In genomic region chr11:68717171-68717840, GRCm38 (mm10) we compare ENCODE assay signal across 9 mouse cellular contexts. TPM values are rescaled to one million over a fixed set of nuclear protein-coding genes. Genes with fewer than 3 reads are reported as not detected.
DNase-seq lines count a peak whose midpoint lies in the region; ATAC-seq and TF ChIP-seq lines count a peak whose summit lies in the region.
"Had no signal": no experiment of that assay in that cellular context is flagged by ENCODE, and none has a peak within 500 bp of the region (broad histone marks: within the 10 kb centered on the region; RNA-seq: fewer than 3 reads in every experiment).

No protein-coding gene starts in this region.

- peaks cover 13% of the 10 kb centered on the region; the same call in 1 of the 2 replicates for H3K36me3 ChIP-seq in kidney, postnatal 0 days (ENCODE audit: insufficient read depth, low read length)
- peaks cover 67% of the 10 kb centered on the region for H3K36me3 ChIP-seq in heart, embryonic 14.5 days (ENCODE audit: control insufficient read depth, insufficient read depth, low read length)

- peak; percentile 55 for DNase-seq in cerebellum, adult 11-12 months
- DNase-seq in kidney, postnatal 0 days (ENCODE audit: low spot score), result peak; percentile 66
- no peak for DNase-seq in kidney, postnatal 10 days
- DNase-seq in neural tube, embryonic 10.5 days (ENCODE audit: extremely low spot score, low spot score), result peak; percentile 38
- no peak for DNase-seq in adrenal gland, postnatal 25 days
- no peak for DNase-seq in frontal cortex, postnatal 10 days (ENCODE audit: low spot score in 2 of 2)
- DNase-seq: lung, adult 2 months had no signal

- peaks cover 7% of the 10 kb centered on the region; the same call in 1 of the 2 replicates for H3K4me1 ChIP-seq in kidney, postnatal 0 days (replicated peaks; ENCODE audit: insufficient read depth, low read length)
- peaks cover 8 to 30% of the 10 kb centered on the region in 2 experiments; a peak in 3 of 4 replicates for H3K4me1 ChIP-seq in heart, embryonic 14.5 days (ENCODE audit: control insufficient read depth in 2 of 2, insufficient read depth in 2 of 2, low read length in 2 of 2)

- TF ChIP-seq CTCF in kidney, postnatal 0 days (IDR thresholded peaks at IDR 0.05; ENCODE audit: low read depth), result no peak

- H3K27me3 ChIP-seq in kidney, postnatal 0 days (ENCODE audit: insufficient read depth, low read length), result no peaks in the 10 kb centered on the region
- no peaks in the 10 kb centered on the region for H3K27me3 ChIP-seq in heart, embryonic 14.5 days (ENCODE audit: control insufficient read depth, insufficient read depth, low read length)

- WGBS in kidney, postnatal 0 days, result 45% methylated on average over 16 of the region's 16 CpGs
- WGBS in heart, embryonic 14.5 days, result 65% methylated on average over 16 of the region's 16 CpGs

- H3K27ac ChIP-seq in kidney, postnatal 0 days, result 0 out of 2 replicates have a peak overlapping the region, but pooled peaks have one; percentile 19
- peak overlapping the region; percentile 21 to 58; a peak in 1 of 4 replicates for H3K27ac ChIP-seq in heart, embryonic 14.5 days (replicated peaks in 1 of 2; ENCODE audit: control insufficient read depth in 1 of 2, insufficient read depth in 1 of 2, low read depth in 2 of 2, low read length in 2 of 2)

- no peak overlapping the region for H3K9ac ChIP-seq in kidney, postnatal 0 days (ENCODE audit: low read depth, low read length)
- no peak overlapping the region for H3K9ac ChIP-seq in heart, embryonic 14.5 days (ENCODE audit: low read length)

- H3K4me3 ChIP-seq in kidney, postnatal 0 days (replicated peaks; ENCODE audit: low read depth, low read length), result no peak overlapping the region
- no peak overlapping the region for H3K4me3 ChIP-seq in heart, embryonic 14.5 days (ENCODE audit: control insufficient read depth in 1 of 2, insufficient read depth in 1 of 2, low read depth in 1 of 2, low read length in 2 of 2)

- H3K4me2 ChIP-seq in kidney, postnatal 0 days (ENCODE audit: low read length), result no peak overlapping the region
- no peak overlapping the region for H3K4me2 ChIP-seq in heart, embryonic 14.5 days (ENCODE audit: low read length)

- ATAC-seq in cerebellum, adult (ENCODE audit: insufficient number of reproducible peaks, low FRiP score, low TSS enrichment), result no peak
- ATAC-seq in kidney, postnatal 0 days (replicated peaks; ENCODE audit: low FRiP score, low read depth), result no peak
- no peak for ATAC-seq in heart, embryonic 14.5 days (ENCODE audit: insufficient number of reproducible peaks, insufficient read depth, low FRiP score, low read depth)

- H3K9me3 ChIP-seq in kidney, postnatal 0 days (replicated peaks; ENCODE audit: low read length), result no peaks in the 10 kb centered on the region
- H3K9me3 ChIP-seq in heart, embryonic 14.5 days (ENCODE audit: control insufficient read depth, low read length), result no peaks in the 10 kb centered on the region

RNA-seq across cellular contexts. Expression of gene Myh10, which starts 25.9 kb away (rescaled TPM):
- 83.8 and 93.9 TPM in 2 replicates for polyA plus RNA-seq in kidney, postnatal 0 days (2015; fragmentation: Nextera tagmentation; extraction: Ambion mirVana)
- polyA plus RNA-seq in heart, embryonic 14.5 days (2014; fragmentation: Nextera tagmentation; extraction: Ambion mirVana), result 120 and 122 TPM in 2 replicates
- 31.8 and 32.4 TPM in 2 replicates for total RNA-seq in adrenal gland, postnatal 25 days (2021)

Comparison
In these comparisons a context has a peak if more than half of its experiments do, and no peak if none do; other contexts are left out.
1. DNase-seq: peak in cerebellum, adult 11-12 months (single experiment), kidney, postnatal 0 days (single experiment) and neural tube, embryonic 10.5 days (single experiment); none in kidney, postnatal 10 days (single experiment), adrenal gland, postnatal 25 days (single experiment) and frontal cortex, postnatal 10 days (0 of 2).